Mouse (Mus musculus): Measurements from ENCODE around the gene Wnt11.

Gene Wnt11

DNA sequence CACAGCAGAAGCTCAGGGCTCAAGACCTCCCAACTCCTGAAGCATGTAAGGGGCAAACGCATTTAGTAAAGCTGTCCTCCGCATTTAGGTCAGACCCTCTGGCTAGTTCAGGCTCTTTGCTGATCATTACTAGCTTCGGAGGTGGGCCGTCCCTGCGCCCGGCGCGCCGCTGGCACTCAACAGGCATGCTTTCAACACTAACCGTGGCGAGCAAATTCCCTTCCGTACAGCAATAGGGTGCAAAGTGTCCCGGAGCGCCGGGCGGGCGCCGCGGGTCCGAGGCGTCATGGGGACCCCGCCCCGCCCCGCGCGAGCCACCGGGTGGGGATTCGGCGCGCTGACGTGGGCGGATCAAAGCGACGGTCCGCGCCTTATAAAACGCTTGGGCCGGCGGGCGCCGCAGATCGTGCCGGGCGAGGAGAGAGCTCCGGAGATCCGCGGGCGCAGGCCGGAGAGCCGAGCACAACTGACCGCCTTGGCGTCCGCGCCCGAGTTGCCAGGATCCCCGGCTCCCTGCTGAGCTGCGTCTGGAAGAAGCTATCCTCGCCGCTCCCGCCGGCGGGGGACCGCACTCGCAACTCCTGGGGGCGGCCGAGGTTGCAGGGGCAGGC lies at the start of gene Wnt11:
Wnt11 (plus strand) TSS at position 402 of the 611 bp plus-strand sequence.
- DNase-seq, result peak; percentile 29 to 44

DNA sequence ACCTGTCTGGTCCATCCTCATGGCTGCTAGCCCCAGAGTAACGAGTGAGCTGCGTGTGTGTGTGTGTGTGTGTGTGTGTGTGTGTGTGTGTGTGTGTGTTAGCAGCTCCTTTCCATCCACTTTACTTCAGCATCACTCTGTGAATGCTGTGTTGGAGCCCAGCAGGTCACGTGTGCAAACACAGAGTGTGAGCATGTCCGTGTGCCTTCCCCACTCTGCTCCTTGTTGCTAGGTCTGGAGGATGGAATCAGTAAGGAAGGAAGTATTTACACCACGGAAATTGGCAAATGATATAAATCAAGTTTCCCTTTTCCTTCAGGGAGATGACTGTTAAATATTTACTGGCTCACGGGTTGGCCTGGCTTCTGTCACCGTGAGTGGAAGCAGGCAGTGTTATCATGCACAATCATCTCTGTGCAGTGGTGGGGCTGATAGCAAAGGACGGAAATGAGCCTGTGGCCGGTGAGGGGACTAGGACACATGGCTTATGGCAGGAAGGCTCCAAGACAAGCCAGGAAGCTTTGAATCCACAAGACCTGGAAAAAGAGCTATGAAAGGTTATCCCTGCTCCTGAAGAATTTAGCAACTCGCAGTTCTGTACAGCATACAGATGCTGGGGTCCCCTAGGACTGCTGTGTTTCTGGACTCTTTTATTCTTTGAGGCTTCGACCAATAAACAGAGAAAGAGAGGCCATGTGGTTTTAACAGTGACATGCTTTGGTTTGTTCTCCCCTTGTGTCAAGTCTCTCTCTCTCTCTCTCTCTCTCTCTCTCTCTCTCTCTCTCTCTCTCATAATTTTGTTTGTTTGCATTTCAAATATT lies 47.9 kb upstream of the Wnt11 start:
- no peak for DNase-seq

DNA sequence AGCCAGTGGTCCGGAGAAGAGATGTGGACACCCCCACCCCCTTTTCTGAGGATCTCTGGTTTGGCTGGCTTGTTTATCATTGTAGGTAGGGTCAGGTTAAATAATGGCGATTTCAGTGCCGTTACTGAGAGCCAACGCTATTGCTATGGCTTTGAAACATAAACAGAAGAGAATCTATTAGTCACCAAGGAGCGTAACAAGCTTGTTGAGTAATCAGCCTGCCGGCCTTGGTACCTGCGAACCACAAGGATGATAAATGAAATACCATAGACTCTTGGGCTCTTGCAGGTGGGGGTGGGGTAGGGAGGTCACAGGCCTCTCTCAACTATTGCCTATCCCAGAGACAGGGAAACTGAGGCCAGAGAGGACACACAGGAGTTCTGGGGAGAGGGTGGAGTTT lies 46.2 kb upstream of the Wnt11 start:
- no peak for DNase-seq

DNA sequence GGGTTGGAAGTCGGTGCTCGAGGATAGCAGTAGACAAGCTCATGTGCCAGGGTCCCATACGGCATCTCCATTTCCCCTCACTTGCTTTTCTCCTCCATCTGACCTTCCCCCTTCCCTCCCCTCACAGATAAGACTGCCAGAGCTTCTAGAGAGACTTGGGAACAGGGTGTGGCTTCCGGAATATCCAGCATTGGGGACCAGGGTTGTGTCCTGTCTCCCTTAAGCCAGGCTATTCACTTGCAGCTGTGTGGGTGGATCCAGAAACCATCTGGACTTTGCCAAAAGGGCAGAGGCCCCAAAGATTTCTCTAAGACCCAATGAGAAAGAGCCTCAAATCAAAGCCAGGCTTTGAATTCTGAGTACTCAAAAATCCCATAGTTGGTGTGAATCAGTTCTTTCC lies 45.8 kb upstream of the Wnt11 start:
- DNase-seq, result no peak

DNA sequence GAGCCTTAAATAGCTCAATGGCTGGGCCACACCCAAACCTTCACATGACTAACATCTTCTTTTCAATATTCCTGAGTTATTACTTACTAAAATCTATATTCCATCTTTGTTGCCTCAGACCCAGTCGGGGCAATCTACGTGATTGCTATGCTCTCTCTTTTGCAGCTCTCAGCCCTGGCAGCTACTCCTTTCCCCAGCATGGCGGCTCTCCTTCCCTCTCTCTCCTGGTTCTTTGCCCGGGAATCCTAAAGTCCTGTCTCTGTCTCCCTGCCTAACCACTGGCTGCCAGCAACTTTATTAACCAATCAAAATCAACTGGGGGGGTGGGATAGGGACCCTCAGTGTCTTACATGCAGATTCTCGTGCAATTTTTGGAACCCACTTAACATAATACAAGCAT lies 43.0 kb upstream of the Wnt11 start:
- DNase-seq, result no peak

DNA sequence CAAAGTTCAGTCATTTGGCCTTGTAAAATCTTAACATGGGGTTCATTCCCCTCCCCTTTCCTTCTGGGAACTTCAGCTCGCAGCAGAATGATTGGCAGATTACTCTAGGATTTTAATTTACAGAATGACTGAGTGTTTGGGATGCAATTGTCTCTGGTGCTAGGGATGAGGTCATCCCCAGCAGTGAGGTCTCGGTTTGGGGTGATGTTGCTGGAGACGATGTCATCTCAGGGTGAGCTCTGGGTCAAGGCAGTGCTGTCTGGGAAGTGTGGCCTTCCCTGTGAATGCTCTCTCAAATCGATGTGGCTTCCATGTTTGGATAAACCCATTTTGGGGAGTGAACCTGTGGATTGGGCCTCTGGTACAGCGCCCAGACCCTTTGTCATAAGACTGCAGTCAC lies 41.1 kb upstream of the Wnt11 start:
- no peak for DNase-seq

DNA sequence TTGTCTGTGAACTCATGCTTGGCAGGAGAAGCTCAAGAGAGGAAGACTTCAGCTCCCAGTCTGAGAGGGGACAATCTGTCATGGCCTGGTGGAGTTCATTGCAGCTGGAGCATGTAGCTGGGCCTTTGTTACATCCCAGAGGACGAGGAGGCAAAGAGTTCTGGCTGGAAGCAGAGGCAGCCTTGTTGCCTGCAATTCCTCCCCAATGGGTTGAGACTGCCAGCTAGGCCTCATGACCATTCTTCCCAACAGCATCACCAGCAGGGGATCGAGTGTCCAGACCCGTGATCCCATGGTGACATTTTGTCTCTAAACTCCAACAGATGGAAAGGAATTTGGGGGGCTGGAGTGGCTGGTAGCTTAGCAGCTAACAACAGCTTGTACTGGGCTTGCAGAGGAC lies 40.5 kb upstream of the Wnt11 start:
- no peak for DNase-seq

DNA sequence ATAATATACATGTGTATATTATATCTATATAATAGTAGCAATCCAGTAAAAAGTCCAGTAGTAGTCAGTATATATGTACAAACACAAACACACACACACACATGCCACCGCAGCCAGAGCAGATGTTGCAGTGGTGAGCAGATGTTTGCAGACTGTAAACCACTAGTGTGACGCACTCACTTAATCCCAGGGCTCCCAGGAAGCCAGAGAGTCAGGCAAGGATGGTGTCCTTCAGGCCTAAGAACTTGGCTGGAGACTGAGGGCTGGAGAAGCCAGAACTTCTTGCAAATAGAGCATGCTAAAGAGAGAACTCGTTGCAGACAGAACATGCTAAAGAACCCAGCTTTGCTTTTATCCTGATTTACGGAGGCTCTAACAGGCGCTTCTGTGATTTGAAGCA lies 39.3 kb upstream of the Wnt11 start:
- DNase-seq, result no peak

DNA sequence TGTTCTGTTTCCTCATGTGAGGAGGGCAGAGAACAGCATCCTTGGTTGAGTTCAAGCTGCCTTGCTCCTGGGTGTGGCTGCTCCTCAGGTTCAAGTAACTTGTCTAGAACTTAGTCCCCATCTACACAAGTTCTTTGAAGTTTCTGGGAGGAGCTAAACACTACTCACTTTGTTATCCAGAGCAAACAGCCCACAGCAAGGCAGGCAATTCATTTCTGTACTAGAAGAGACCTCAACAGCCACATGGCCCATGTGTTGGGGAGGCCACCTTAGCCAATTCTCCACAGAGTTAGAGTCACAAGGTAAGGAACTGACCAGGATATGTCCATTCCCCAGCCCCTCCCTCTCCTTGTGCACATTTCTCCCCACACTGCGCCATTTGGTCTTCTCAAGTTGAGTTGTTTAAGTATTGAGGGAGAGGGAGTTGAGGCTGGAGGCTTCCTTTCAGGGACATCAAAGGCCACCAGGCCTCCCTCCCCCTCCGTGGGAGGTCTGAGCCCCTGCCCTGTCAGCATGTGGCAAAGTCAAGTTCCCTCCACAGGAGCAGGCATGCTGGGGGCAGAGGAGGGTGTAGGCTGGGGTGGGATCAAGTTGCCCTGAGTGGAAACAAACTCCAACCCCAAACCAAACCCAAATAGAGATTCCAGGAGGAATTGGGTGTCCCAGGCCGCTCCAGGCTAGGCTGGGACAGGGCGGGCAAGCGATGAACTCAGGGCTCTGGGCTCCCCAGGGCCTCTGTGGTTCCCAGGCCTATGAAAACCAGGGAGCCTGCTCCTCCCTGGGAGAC lies 37.4 kb upstream of the Wnt11 start:
- no peak for DNase-seq

DNA sequence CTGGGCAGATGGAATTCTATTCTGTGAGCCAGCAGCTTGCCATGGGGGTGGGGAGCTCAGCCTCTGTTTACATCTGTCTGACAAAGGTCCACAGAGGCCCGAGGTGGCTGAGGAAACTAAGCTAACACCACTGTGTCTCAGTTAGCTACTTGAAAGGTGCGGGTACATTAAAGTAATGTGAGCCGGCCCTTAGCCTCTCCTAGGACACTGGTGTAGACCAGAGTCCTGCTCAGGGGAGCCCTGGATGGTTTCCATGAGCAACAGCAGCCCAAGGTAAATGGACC lies 36.8 kb upstream of the Wnt11 start:
- no peak for DNase-seq

DNA sequence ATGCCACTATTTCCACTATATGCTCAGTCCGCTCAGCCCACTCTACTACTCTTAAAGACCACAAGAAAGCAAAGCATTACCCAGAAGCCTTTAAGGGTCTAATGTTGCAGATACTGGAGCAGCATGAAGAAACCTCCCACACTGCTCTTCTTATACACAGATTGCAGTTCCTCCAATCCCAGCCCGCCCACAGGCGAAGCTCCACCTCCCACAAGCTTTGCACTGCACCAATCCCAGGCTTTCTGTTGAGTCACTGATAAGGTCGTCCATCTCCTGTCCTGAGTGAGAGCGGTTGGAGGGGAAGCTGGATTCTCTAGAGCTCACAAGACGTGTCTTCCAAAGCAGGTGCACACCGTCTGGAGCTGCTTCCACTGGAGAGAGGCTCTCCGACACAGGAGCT lies 34.5 kb upstream of the Wnt11 start:
- no peak for DNase-seq

DNA sequence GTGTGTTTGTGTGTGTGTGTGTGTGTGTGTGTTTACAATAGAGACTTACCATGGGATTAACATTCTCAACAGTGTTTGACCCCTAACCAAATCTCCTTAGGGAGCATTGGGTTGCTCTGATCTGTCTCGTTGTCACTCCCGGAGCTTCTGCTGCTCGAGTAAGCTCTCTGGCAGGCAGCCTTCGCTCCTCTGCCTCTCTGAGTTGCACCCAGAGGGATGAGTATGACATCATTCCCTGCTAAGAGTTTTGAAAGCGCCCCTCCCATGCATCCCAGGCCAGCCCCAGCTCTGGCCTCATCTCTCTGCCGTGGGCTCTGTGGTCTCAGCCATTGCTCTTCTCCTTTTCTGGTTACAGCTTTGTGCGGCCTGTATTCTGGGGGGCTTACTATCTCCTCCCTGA lies 33.8 kb upstream of the Wnt11 start:
- no peak for DNase-seq

DNA sequence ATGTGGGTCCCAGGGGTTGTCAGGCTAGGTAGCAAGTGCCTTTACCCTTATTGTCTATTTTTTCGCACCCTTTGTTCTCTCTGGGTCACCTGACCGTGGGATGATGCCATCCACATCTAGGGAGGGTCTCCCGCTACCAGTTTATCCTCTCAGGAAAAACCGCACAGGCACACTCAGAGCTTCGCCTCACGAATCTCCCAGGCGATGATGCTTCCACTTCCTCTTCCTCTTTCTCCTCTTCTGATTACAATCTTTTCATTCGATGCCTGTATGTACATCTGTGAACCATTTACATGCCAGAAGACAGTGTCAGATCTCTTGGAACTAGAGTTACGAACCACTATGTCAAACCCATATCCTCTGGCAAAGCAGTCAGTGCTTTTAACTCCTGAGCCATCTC lies 31.7 kb upstream of the Wnt11 start:
- DNase-seq, result no peak

DNA sequence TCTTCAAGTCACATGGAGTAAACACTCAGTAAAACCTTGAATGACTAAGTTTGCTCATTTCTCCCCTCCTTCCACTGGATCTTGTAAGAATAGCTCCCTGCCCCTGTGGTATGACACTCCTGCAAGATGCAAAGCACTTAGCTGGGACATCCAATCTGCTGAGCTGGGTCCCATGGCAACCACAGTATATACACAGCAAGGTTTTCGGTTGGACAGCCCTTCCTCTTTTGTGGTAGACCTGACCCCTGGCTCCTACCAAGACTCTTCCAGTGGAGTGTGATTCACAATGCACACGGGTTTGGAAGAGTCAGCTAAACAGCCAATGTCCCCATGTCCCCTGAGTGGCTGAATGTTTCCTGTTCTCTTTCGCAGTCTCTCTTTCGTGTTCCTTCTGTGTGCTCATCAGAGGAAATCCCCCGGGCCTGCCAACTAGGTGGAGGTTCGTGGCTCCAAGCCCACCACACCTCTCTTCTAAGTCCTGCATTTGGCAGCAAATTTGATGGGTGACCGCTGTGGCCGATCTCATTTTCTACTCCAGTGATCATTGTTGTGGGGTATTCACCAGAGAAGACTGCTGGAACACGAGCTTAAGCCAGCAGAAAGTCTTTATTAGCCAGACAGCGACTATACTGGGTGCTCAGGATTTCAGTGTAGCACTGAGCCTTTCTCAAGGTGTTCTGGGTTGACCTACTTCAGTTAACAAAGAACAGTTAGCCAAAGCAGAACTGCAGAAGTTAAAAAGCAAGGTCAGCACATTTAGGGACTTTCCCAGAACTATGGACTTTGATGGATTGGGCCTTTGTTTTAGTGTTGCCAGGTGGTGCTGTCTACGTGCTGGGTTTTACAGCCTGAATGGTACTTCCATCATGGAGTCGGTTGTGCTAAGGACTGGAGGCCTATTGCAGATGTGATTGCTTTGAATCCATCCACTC lies 29.8 kb upstream of the Wnt11 start:
- no peak for DNase-seq

DNA sequence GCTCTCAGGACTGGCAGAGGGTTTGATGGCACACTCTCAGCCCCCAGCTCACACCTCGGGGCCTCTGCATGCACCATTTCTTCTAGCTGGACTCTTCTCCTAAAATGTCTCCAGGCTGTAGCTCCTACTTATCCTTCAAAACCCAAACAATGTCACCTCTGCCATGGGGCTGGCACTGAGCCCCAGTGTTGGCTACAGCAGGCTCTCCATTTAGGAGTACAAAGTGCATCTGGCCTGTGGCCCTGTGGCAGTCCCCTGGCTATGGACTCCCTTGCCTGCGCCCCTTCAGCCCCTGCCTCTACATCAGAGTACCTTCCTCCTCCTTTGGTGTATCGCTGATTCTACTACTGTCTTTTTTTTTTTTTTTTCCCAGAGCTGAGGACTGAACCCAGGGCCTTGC lies 28.0 kb upstream of the Wnt11 start:
- DNase-seq, result no peak

DNA sequence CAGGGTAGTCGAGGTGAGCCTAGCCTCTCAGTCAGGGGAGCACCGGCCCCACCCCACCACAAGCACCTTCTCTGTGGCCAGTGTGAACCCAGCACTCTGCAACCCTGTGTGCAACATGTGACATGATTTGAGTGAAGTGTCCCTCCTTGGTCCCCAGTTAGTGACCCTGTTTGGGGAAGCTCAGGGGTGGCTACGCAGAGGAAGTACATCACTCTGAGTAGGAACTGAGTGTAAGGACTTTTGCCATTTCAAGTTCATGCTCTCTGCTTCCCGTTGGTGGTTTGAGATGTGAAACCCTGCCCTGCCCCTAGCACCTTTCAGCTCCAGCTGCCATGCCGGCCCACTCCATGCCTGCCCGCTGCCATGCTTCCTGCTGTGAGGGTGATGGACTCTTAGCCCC lies 25.5 kb upstream of the Wnt11 start:
- DNase-seq, result no peak

DNA sequence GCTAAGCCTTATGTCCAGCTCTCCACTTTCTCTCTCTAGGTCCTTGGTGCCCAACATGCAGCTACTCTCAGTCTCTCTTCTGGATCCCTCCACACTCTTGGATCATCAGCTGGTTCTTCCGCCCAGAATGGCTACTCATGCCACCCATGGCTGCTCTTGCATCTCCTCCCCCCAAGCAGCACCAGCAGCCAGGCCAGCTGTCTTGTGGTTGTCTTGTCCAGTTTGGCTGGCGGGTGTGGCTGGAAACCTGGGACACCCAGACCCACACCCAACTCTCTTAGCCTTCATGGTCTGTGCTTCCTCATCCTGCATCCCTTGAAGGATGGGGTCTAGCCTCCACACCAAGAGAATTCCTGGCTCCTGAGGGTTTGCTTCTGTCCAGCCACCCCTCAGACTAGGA lies 24.3 kb upstream of the Wnt11 start:
- DNase-seq, result no peak

DNA sequence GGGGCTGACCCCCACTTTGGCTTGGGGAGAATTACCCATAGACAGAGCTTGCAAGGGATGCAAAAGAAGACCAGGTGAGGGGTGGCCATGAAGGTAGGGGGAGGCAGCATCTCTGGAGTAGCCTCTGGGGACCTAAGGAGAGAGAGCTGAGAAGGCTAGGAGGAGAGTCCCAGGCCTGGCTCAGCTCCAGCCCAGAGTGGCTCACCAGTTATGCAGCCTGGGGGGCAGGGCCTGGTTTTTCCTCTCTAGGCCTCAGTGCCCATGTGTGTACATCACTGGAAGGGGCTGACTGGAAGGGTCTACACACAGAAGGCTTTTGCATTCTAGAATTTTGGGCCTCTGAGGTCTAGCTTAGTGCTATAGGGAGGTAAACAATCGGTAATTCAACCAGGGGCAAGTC lies 14.4 kb upstream of the Wnt11 start:
- no peak for DNase-seq

DNA sequence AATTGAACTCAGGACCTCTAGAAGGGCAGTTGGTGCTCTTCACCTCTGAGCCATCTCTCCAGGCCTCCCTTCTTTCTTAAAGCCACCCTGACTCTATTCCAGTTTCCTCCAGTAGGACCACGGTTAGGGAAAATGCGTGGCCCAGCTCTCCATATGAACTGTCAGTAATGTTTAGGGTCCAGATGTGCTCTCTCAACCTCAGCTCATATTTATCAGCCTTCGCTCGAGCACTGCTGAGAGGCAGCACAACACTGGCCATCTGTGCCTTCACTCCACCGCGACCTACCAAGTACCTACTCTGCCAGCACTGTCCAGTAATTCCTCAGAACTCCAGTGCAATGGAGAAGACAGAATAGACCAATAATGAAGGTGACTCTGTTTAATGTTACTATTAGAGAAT lies 12.0 kb upstream of the Wnt11 start:
- no peak for DNase-seq

DNA sequence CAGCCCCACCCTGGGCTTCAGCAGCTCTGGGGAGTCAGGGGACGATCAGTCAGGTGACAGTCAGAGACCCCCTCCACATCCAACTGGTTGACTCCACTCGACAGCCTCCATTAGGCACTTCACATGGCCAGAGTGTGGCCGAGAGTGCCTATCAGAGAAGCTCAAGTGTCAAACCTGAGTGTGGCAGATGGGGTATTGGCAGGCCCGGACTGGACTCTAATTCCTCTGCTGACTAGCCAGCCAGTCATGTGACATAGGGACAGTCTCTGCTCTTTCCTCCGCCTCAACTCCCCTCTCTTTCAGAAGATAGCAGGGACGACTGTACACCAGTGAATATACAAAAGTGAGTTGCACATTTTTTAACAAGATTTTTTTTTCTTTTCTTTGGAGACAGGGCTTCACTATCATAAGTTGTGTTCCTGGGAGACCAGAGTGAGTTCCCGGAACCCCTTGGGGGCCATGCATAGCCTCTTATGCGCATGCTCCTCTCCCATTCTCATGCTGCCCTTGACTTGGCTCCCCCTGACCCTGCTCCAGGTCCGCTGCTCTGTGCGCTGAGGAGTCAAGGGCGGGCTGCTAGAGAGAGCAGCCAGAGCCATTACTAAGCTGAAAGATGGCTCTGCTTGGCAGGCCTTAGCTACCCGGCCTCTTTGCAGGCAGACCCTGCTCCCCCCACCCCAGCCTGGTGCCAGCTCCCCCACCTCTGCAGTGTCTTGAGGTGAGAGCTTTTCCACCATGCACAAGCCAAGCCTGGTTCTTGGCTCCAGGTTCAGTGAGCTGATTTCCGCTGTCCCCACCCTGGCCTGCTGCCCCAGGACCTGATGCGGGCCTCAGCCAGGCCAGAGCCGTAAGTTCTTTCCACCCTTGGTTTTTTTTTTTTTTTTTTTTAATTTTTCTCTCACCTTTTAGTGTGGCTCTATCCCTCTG lies 10.8 kb upstream of the Wnt11 start:
- DNase-seq, result no peak

DNA sequence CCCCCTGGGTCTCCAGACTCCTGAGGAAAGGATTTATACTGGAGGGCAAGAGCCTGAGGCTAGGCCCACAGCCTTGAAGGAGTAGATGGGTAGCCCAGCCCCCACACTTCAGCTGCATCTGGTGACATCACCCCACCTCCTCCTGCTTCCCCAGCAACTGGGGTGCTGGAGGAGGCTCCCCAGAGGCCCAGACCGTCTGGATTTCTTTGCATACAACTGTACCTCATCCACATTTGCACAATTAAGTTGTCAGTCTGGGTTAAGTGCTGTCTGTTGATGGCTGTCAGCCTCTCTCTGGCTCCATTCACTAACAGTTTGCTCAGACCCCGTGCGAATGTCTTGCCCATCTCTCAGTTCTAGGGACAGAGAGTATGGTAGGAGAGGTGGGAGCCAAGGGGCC lies 6.9 kb upstream of the Wnt11 start:
- no peak for DNase-seq

DNA sequence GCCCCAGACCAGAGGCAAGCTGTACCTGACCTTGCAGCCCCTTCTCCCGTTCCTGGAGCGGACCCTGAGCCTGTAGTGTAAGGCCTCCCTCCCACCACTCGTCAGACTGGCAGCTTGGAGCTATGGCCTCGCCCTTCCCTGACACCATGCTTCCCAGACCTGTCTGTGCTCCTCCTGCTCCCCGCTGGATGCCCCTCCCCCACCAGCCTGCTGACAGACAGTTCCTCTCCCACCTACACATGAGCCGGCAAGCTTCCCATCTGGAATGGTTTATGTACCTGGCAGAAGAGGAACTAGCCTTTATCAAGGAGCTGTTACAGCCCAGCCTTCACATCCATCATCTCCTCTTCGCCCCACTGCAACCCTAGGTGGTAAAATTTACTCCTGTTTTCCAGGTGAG lies 6.0 kb upstream of the Wnt11 start:
- DNase-seq, result no peak

Data from cerebellum, postnatal 36 days (tissue).